Mouse (Mus musculus) liver, postnatal 0 days (tissue): ENCODE data around the gene 1810043G02Rik.

Source experiments
- CTCF ChIP-seq: sonication (generic); IDR thresholded peaks from 2 replicates; pipeline ENCODE4 v1.5.1; 2016; ENCODE audit warnings: antibody characterized with exemption, low read depth
- EP300 ChIP-seq: IDR thresholded peaks from 2 replicates; pipeline ENCODE4 v1.6.1; 2016; ENCODE audit warnings: antibody characterized with exemption, low read depth, mild to moderate bottlenecking

DNA sequence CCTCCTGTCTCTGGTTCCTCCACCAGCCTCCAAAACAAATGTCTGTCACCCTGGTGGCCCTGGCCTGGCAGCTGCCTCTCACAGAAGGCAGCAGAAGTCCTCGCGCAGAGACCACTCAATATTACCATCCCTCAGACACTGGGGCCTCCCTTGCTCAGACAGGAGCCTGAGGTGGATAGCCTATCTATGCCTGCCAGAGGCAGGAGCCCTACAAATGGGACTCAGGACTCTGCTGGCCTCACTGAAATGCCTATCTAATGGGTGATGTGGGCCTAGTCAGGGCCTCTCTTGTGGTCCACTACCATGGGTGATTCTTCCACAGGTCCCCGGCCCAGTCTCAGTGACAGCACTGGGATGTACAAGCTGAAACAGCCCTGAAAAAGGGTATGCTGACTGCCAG, 29.8 kb downstream of the 1810043G02Rik start:
- TF ChIP-seq CTCF (no peak), EP300 (no peak)
